Mouse (Mus musculus): ENCODE data around the gene Plekhh3. TPM values are rescaled to one million over a fixed set of nuclear protein-coding genes. Genes with fewer than 3 reads are reported as not detected.
"Not testable (repeated sequence)": the region's sequence is repeated elsewhere in the genome, so short reads cannot be mapped to it uniquely, and the experiment has no call there.

Gene Plekhh3
- polyA plus RNA-seq, 1 experiment from 2014 or later, result 3.5 TPM

GRCm38 (mm10) chr11:101164351-101164665, 6.8 kb downstream of the Plekhh3 start:
- 2% methylated on average over 21 of the region's 21 CpGs for WGBS
- no peak for DNase-seq (ENCODE audit: extremely low spot score, low spot score)

GRCm38 (mm10) chr11:101163476-101164350, 7.4 kb downstream of the Plekhh3 start:
- DNase-seq (ENCODE audit: extremely low spot score, low spot score), result no peak
- 5% methylated on average over 49 of the region's 49 CpGs for WGBS
- Histone ChIP-seq H3K4me1 (peaks cover 40% of the 10 kb centered on the region), H3K27me3 (ENCODE audit: poor library complexity, severe bottlenecking) (peaks cover 80% of the 10 kb centered on the region), H3K4me3 (peak overlapping the region; percentile 43), H3K36me3 (replicated peaks) (peaks cover 28% of the 10 kb centered on the region), H3K27ac (0 out of 2 replicates have a peak overlapping the region, but pooled peaks have one; percentile 22), H3K9me3 (no peaks in the 10 kb centered on the region)

More at GRCm38 (mm10) chr11:101164351-101164665, 6.8 kb downstream of the Plekhh3 start:
- peak overlapping the region; percentile 43 for H3K4me3 ChIP-seq
- H3K4me1 ChIP-seq, result peaks cover 46% of the 10 kb centered on the region
- no peaks in the 10 kb centered on the region for H3K9me3 ChIP-seq
- peaks cover 86% of the 10 kb centered on the region for H3K27me3 ChIP-seq (ENCODE audit: poor library complexity, severe bottlenecking)
- 0 out of 2 replicates have a peak overlapping the region, but pooled peaks have one; percentile 22 for H3K27ac ChIP-seq
- peaks cover 28% of the 10 kb centered on the region for H3K36me3 ChIP-seq (replicated peaks)

- Histone ChIP-seq H3K27me3 (ENCODE audit: poor library complexity, severe bottlenecking) (peaks cover 76% of the 10 kb centered on the region), H3K36me3 (replicated peaks) (peaks cover 24% of the 10 kb centered on the region), H3K27ac (no peak overlapping the region), H3K9me3 (no peaks in the 10 kb centered on the region), H3K4me3 (no peak overlapping the region), H3K4me1 (peaks cover 38% of the 10 kb centered on the region)
- 55% methylated on average over 5 of the region's 5 CpGs for WGBS
- DNase-seq (ENCODE audit: extremely low spot score, low spot score), result no peak
These were observed 8.4 kb downstream of the Plekhh3 start for GRCm38 (mm10) chr11:101162772-101163171.

- no peak overlapping the region for H3K4me3 ChIP-seq
- no peak for DNase-seq (ENCODE audit: extremely low spot score, low spot score)
- H3K4me1 ChIP-seq, result peaks cover 35% of the 10 kb centered on the region
- 55% methylated on average over 5 of the region's 5 CpGs for WGBS
- H3K36me3 ChIP-seq (replicated peaks), result peaks cover 20% of the 10 kb centered on the region
- H3K9me3 ChIP-seq, result no peaks in the 10 kb centered on the region
- no peak overlapping the region for H3K27ac ChIP-seq
- H3K27me3 ChIP-seq (ENCODE audit: poor library complexity, severe bottlenecking), result peaks cover 76% of the 10 kb centered on the region
These were observed 8.8 kb downstream of the Plekhh3 start for GRCm38 (mm10) chr11:101162301-101162700.

- H3K27ac ChIP-seq, result no peak overlapping the region
- 87% methylated on average over 15 of the region's 15 CpGs for WGBS
- H3K9me3 ChIP-seq, result no peaks in the 10 kb centered on the region
- H3K4me1 ChIP-seq, result peaks cover 37% of the 10 kb centered on the region
- no peak overlapping the region for H3K4me3 ChIP-seq
- H3K27me3 ChIP-seq (ENCODE audit: poor library complexity, severe bottlenecking), result peaks cover 74% of the 10 kb centered on the region
- DNase-seq (ENCODE audit: extremely low spot score, low spot score), result no peak
- peaks cover 14% of the 10 kb centered on the region; the same call in 1 of the 2 replicates for H3K36me3 ChIP-seq (replicated peaks)
These were observed 9.6 kb downstream of the Plekhh3 start for GRCm38 (mm10) chr11:101161551-101161950.

- 76% methylated on average over 8 of the region's 8 CpGs for WGBS
These were observed 10.1 kb downstream of the Plekhh3 start for GRCm38 (mm10) chr11:101160981-101161505.

GRCm38 (mm10) chr11:101160151-101160550, 11.0 kb downstream of the Plekhh3 start:
- peaks cover 74% of the 10 kb centered on the region for H3K27me3 ChIP-seq (ENCODE audit: poor library complexity, severe bottlenecking)
- H3K4me3 ChIP-seq; DNase-seq (ENCODE audit: extremely low spot score, low spot score); H3K27ac ChIP-seq; H3K9me3 ChIP-seq; H3K36me3 ChIP-seq (replicated peaks): not testable (repeated sequence)
- WGBS, result 82% methylated on average over 10 of the region's 10 CpGs
- peaks cover 44% of the 10 kb centered on the region for H3K4me1 ChIP-seq

More at GRCm38 (mm10) chr11:101160981-101161505, 10.1 kb downstream of the Plekhh3 start:
- H3K9me3 ChIP-seq; H3K36me3 ChIP-seq (replicated peaks); H3K27ac ChIP-seq; DNase-seq (ENCODE audit: extremely low spot score, low spot score); H3K4me3 ChIP-seq: not testable (repeated sequence)
- peaks cover 74% of the 10 kb centered on the region for H3K27me3 ChIP-seq (ENCODE audit: poor library complexity, severe bottlenecking)
- H3K4me1 ChIP-seq, result peaks cover 39% of the 10 kb centered on the region

GRCm38 (mm10) chr11:101155728-101156371, 15.3 kb downstream of the Plekhh3 start, which contains the start of gene Tubg2:
Gene Tubg2 (plus strand): TSS chr11:101155907.
- peak; percentile 62 for DNase-seq (ENCODE audit: extremely low spot score, low spot score)
- Histone ChIP-seq H3K27me3 (ENCODE audit: poor library complexity, severe bottlenecking) (peaks cover 37% of the 10 kb centered on the region), H3K27ac (peak within 1 kb of the TSS; percentile 79), H3K4me3 (peak within 1 kb of the TSS; percentile 52), H3K9me3 (no peaks in the 10 kb centered on the region), H3K4me1 (peaks cover 20% of the 10 kb centered on the region), H3K36me3 (replicated peaks) (no peaks in the 10 kb centered on the region)
- WGBS, result 2% methylated on average over 36 of the region's 36 CpGs

- Histone ChIP-seq H3K4me3 (no peak overlapping the region), H3K27me3 (ENCODE audit: poor library complexity, severe bottlenecking) (peaks cover 36% of the 10 kb centered on the region), H3K27ac (no peak overlapping the region), H3K9me3 (no peaks in the 10 kb centered on the region), H3K4me1 (peaks cover 20% of the 10 kb centered on the region), H3K36me3 (replicated peaks) (no peaks in the 10 kb centered on the region)
- no peak for DNase-seq (ENCODE audit: extremely low spot score, low spot score)
- 73% methylated on average over 6 of the region's 6 CpGs for WGBS
These were observed 16.0 kb downstream of the Plekhh3 start for GRCm38 (mm10) chr11:101155151-101155550.

- no peak overlapping the region for H3K27ac ChIP-seq
- H3K36me3 ChIP-seq (replicated peaks), result no peaks in the 10 kb centered on the region
- peaks cover 22% of the 10 kb centered on the region for H3K4me1 ChIP-seq
- H3K9me3 ChIP-seq, result no peaks in the 10 kb centered on the region
- peaks cover 36% of the 10 kb centered on the region for H3K27me3 ChIP-seq (ENCODE audit: poor library complexity, severe bottlenecking)
- no peak for DNase-seq (ENCODE audit: extremely low spot score, low spot score)
- no peak overlapping the region for H3K4me3 ChIP-seq
These were observed 16.5 kb downstream of the Plekhh3 start for GRCm38 (mm10) chr11:101154648-101155047.

- peaks cover 32% of the 10 kb centered on the region for H3K27me3 ChIP-seq (ENCODE audit: poor library complexity, severe bottlenecking)
- H3K36me3 ChIP-seq (replicated peaks), result no peaks in the 10 kb centered on the region
- peaks cover 33% of the 10 kb centered on the region for H3K4me1 ChIP-seq
- no peaks in the 10 kb centered on the region for H3K9me3 ChIP-seq
- 81% methylated on average over 1 of the region's 1 CpGs for WGBS
- DNase-seq (ENCODE audit: extremely low spot score, low spot score), result no peak
- no peak overlapping the region for H3K27ac ChIP-seq
- H3K4me3 ChIP-seq, result no peak overlapping the region
These were observed 18.3 kb downstream of the Plekhh3 start for GRCm38 (mm10) chr11:101152825-101153224.

GRCm38 (mm10) chr11:101151063-101151462, 20.1 kb downstream of the Plekhh3 start:
- H3K36me3 ChIP-seq (replicated peaks), result no peaks in the 10 kb centered on the region
- H3K9me3 ChIP-seq, result no peaks in the 10 kb centered on the region
- DNase-seq (ENCODE audit: extremely low spot score, low spot score), result no peak
- H3K27me3 ChIP-seq (ENCODE audit: poor library complexity, severe bottlenecking), result peaks cover 15% of the 10 kb centered on the region
- WGBS, result 54% methylated on average over 2 of the region's 2 CpGs
- H3K27ac ChIP-seq, result no peak overlapping the region
- peaks cover 30% of the 10 kb centered on the region for H3K4me1 ChIP-seq
- no peak overlapping the region for H3K4me3 ChIP-seq
